Mouse (Mus musculus) c-Kit-negative CD71-positive TER-119-positive erythroid progenitor cells, embryonic 14.5 days (primary cell): ENCODE results near the gene St6gal1.

ENCODE experiments used
- DNase-seq: peaks from one replicate; pipeline ENCODE4 v3.0.0-alpha.2; 2013; ENCODE audit warnings: low read depth, low spot score

Gene St6gal1

DNA sequence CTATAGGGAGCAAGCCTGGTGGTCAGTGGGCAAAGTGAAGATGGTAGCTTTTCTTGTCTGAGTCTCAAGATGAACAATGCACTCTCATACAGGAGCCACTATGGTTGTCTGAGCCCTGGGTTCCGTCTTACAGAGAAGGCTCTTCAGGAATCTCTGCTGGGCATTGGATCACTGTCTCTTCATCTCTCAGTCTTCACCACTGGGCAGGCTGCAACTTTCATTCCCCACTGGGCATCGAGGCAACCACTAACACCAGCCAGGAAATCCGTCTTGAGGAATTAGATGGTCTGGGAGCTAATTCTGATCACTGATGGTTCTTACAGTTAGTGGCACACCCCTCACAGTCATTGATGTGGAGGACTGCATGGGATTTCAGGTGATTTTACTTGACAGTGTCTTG, 73.9 kb downstream of the St6gal1 start:
- no peak for DNase-seq

GRCm38 (mm10) chr16:23298911-23299310, 74.4 kb downstream of the St6gal1 start:
- no peak for DNase-seq

DNA sequence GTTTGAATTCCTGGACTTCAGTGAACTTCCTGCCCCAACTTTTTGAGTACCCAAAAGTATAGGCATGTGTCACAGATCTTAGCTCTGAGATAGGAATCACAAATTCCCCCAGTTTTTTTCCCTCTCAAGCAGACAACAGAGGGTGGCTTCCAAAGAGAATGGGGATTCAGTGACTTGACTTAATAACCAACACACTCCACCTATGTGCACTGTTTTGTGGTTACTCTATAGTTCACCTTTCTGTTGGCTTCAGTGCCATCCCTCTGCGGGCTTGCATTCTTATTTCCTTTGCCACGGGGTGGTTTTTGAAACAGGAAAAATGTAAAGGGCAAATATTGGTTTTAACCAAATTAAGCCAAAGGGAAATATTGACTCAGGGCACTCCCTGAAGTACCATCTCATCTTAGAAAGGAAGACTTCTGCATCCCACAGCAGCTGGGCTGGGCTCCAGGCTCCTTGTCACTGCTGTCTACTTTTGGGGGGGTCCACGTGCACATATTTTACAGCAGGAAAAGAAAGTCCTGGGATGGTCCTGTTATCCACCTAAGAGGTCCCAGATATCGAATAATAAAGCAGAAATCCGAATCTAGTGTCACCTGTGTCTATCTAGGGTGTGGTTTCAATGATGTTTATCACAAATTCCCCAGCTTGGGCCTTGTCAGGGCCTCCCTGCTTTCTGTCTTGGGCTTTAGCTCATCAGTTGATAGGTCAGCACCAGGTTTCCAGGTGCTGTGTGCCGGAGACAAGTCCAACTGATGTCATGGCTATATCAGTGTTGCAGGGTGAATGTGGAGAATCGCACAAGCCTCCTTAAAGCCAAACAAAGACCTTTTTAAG, 75.6 kb downstream of the St6gal1 start:
- DNase-seq, result no peak

- no peak for DNase-seq
Observed at GRCm38 (mm10) chr16:23301762-23302161, 77.2 kb downstream of the St6gal1 start.

- DNase-seq, result no peak
Observed at GRCm38 (mm10) chr16:23305830-23306623, 81.5 kb downstream of the St6gal1 start.

DNA sequence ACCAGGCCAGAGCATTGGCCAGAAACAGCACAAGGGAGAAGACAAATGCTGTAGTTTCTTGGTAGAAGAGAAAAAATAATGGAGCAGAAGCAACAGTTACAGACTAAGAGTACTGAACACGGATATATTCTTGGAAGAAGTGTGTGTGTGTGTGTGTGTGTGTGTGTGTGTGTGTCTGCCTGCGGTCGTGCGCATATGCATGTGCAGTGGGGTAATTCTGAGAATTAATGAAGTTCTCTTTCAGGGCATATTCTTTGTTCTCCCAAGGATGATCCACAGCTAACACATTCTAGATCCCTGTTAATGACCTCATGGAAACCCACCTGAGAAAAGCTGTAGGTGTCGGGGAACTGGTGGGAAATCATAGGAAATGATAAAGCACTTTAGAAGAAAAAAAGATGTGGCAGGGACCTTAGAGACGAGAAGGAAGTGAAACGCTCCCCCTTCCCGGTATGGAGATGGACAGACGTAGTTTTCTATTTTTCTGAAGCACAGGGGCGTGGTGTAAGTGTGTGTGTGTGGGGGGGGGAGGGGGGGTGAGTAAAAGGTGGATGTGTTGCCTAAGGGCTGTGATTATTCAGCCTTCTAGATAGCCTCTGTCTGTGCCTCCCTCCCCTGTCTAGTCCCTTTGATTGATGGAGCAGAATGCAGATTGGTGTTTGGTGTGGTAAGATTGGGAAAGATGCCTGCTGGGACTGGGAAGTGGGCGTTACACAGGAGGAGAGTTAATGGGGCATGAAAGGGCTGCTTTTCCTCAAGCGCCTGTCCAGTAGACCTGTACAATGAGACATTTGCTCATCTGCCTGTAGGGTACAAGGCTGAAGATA, 82.8 kb downstream of the St6gal1 start:
- DNase-seq, result no peak

DNA sequence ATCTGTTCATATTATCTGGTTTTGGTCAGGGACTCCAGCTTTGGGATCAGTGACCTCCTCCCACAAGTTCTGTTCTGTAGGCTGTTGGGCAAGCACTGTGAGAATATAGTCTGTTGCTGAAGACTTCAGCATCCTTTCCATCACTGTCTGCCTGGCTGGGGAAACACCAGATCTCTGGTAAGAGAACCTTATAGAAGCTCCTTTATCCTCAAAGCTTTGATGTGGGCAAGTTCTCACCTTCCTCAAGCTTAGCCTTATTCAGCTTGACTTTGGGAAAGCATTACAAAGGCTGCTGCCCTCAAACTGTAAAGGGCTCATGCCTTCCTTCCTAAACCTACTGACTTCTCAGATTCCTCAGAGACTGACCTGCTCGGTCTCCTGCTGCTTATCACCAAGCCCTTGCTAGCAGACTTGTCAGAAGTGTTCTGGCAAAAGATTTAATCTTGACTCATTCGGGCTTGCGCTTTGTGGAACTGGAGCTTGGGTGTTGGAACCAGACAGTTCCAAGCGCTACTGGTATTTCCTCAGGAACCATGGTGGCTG, 83.5 kb downstream of the St6gal1 start:
- DNase-seq, result no peak

- no peak for DNase-seq
Observed at GRCm38 (mm10) chr16:23309080-23309479, 84.5 kb downstream of the St6gal1 start.

DNA sequence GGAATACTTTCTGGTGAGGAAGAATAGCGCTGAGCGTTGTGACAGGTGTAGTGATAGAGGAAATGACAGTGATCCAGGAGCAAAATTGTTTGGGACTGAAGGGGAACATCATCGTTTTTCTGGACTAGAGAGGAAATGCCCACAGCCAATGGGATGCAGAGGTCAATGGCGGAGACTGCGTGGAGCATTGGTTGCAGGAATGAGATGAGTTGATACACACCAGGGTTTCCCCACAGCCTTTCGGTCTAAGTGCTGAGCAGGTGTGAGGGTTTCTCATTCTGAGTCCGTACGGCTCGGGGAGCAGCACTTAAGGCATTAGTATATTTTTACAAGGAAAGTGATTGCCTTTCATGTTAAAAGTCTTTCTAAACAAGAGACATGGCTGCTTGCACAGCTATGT, 88.1 kb downstream of the St6gal1 start:
- DNase-seq, result no peak

GRCm38 (mm10) chr16:23314790-23315189, 90.2 kb downstream of the St6gal1 start:
- no peak for DNase-seq

DNA sequence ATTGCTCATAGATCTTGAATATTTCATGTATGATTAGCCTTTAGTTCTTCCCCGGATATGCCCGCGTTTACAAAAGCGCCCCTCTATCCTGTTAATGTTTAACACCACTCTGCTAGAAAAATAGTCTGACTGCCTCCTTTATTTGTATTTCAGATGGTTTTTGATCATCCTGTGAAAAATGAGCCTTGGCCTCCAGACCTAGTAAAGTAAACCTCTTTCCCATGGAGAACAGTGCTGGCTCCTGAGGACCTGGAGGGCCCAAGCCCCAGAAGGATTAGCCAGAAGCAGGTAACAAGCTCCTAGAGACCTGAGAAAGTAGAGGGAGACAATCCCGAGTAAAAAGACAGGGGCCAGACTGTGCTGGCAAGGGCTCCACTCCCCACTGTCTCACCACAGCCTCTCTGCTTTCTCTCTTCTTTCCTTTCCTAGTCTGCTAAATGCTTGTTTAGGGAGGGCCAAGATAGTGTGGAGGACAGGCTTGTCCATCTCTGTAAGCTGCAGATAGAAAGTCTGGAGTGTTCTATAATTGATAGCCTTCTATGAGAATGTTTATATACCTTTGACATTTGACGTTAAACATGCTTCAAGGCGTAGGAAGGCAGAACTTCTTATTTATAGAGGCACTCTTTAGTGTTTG, 93.0 kb downstream of the St6gal1 start:
- no peak for DNase-seq

DNA sequence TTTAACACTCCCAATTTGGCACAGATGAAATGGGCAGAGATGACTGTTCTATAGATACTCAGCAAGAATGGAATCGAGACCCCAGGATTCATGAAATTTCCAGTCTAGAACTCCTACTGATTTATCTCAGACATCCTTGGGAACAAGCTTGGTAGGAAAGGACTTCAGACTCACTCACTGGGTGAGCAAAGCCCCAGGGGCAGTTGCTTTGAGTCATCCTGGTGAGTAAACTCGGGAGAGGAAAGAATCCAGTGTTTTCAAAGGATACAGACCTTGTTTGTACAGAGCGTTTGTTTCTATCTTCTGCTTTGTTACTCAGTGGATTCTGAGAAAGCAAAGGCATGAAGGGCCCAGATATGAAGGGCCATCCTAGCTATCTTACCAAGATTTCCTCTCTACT, 95.5 kb downstream of the St6gal1 start:
- DNase-seq, result no peak

GRCm38 (mm10) chr16:23320579-23320978, 96.0 kb downstream of the St6gal1 start:
- no peak for DNase-seq

GRCm38 (mm10) chr16:23322453-23322852, 97.9 kb downstream of the St6gal1 start:
- no peak for DNase-seq

GRCm38 (mm10) chr16:23323915-23324314, 99.4 kb downstream of the St6gal1 start:
- DNase-seq, result no peak

GRCm38 (mm10) chr16:23324867-23325650, 100.5 kb downstream of the St6gal1 start:
- DNase-seq, result no peak

DNA sequence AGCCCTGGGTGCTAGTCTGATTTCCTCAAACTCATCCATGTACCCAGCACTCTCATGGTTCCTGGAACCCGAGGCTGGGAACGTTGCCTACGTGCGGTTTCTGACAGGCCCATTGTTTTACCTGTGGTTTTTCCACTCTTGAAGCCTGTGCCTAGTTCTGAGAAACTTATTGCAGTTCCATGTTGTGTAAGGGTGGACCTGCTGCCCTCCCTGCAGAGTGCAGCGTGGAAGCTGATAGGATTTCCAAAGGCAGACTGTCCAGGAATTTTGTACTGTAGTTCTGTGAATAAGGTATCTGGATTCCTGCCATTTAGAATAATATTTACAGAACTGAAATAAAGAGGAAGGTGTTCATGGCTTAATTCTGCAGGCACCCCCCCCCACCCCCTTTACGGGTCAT, 102.1 kb downstream of the St6gal1 start:
- no peak for DNase-seq

- no peak for DNase-seq
Observed at GRCm38 (mm10) chr16:23327266-23327665, 102.7 kb downstream of the St6gal1 start.

- DNase-seq, result no peak
Observed at GRCm38 (mm10) chr16:23328201-23328600, 103.7 kb downstream of the St6gal1 start.

DNA sequence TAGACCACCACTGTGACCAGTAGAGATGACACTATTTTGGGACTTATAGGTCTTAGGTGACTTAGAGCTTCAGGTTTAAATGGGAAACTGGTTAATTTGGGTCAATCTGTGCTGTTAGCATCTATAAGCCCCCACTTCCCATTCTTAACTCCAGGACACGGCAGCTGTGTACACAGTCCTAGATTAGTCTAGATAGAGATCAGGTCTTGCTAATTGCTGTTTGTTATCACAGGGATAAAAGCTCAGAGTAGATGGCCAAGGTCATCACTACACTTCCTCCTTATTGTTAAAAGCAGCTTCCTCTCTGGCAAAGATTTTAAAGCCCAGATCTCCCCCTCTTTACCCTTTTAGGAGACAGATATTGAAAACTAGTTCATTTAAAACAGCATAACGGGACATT, 107.6 kb downstream of the St6gal1 start:
- DNase-seq, result no peak
